Mouse (Mus musculus) heart, embryonic 10.5 days (tissue): Measurements from ENCODE around the gene Xpo6. TPM values are rescaled to one million over a fixed set of nuclear protein-coding genes. Genes with fewer than 3 reads are reported as not detected.

Experiments used
- DNase-seq: peaks from one replicate; pipeline ENCODE4 v3.0.0-alpha.2; 2017; ENCODE audit warnings: low spot score
- H3K27ac ChIP-seq: fragments of 300-500 bp; sonication (generic); 2 replicates; pipeline ENCODE4 v1.5.1; 2016; ENCODE audit warnings: mild to moderate bottlenecking
- H3K27me3 ChIP-seq: fragments of 300-500 bp; sonication (generic); 2 replicates; pipeline ENCODE4 v1.6.1; 2016; ENCODE audit warnings: mild to moderate bottlenecking; ENCODE audit not compliant: poor library complexity, insufficient read depth, severe bottlenecking
- H3K36me3 ChIP-seq: fragments of 300-500 bp; sonication (generic); 2 replicates; pipeline ENCODE4 v1.6.1; 2016; ENCODE audit warnings: mild to moderate bottlenecking, moderate library complexity
- H3K4me1 ChIP-seq: fragments of 300-500 bp; sonication (generic); 2 replicates; pipeline ENCODE4 v1.6.1; 2016; ENCODE audit warnings: mild to moderate bottlenecking
- H3K4me3 ChIP-seq: fragments of 300-500 bp; sonication (generic); 2 replicates; pipeline ENCODE4 v1.5.1; 2016; ENCODE audit warnings: mild to moderate bottlenecking, moderate library complexity
- H3K9me3 ChIP-seq: fragments of 300-500 bp; sonication (generic); 2 replicates; pipeline ENCODE4 v1.6.1; 2016; ENCODE audit warnings: mild to moderate bottlenecking, moderate library complexity
- WGBS: fragments of 180-500 bp; shearing (Covaris S2); methylation state at CpG from one replicate; pipeline ENCODE4 v1.1.7; 2016; 5-methylcytosine and 5-hydroxymethylcytosine counted together
- polyA plus RNA-seq: library from polyadenylated mRNA; unstranded; fragments of >200 nt; fragmentation: Nextera tagmentation; extraction: Ambion mirVana; gene quantifications from 2 replicates; pipeline ENCODE4 v1.2.1, GENCODE M21; 2016

Gene Xpo6
- polyA plus RNA-seq, 1 experiment from 2014 or later: 57.5 TPM

- Histone ChIP-seq H3K4me3 (no peak overlapping the region), H3K9me3 (no peaks in the 10 kb centered on the region), H3K27me3 (no peaks in the 10 kb centered on the region), H3K36me3 (peaks cover 89% of the 10 kb centered on the region), H3K4me1 (peaks cover 12% of the 10 kb centered on the region), H3K27ac (no peak overlapping the region)
- 93% methylated on average over 11 of the region's 11 CpGs for WGBS
- DNase-seq: no peak
Measured at GRCm38 (mm10) chr7:126100440-126100839, 99.9 kb downstream of the Xpo6 start.

GRCm38 (mm10) chr7:126099835-126100234 lies 100.5 kb downstream of the Xpo6 start:
- Histone ChIP-seq H3K4me3 (no peak overlapping the region), H3K9me3 (no peaks in the 10 kb centered on the region), H3K27me3 (no peaks in the 10 kb centered on the region), H3K4me1 (peaks cover 12% of the 10 kb centered on the region), H3K36me3 (peaks cover 83% of the 10 kb centered on the region), H3K27ac (no peak overlapping the region)
- 87% methylated on average over 2 of the region's 2 CpGs for WGBS
- no peak for DNase-seq

GRCm38 (mm10) chr7:126099163-126099775 lies 101.0 kb downstream of the Xpo6 start:
- Histone ChIP-seq H3K27ac (no peak overlapping the region), H3K9me3 (no peaks in the 10 kb centered on the region), H3K4me3 (no peak overlapping the region), H3K4me1 (peaks cover 12% of the 10 kb centered on the region), H3K36me3 (peaks cover 78% of the 10 kb centered on the region), H3K27me3 (no peaks in the 10 kb centered on the region)
- no peak for DNase-seq
- 96% methylated on average over 7 of the region's 7 CpGs for WGBS

- peaks cover 61% of the 10 kb centered on the region for H3K36me3 ChIP-seq
- H3K27me3 ChIP-seq: no peaks in the 10 kb centered on the region
- DNase-seq: no peak
- 77% methylated on average over 7 of the region's 9 CpGs for WGBS
- H3K9me3 ChIP-seq: no peaks in the 10 kb centered on the region
- no peak overlapping the region for H3K27ac ChIP-seq
- no peak overlapping the region for H3K4me3 ChIP-seq
- H3K4me1 ChIP-seq: peaks cover 12% of the 10 kb centered on the region
Measured at GRCm38 (mm10) chr7:126097219-126097915, 102.9 kb downstream of the Xpo6 start.

- Histone ChIP-seq H3K36me3 (peaks cover 53% of the 10 kb centered on the region), H3K27me3 (no peaks in the 10 kb centered on the region), H3K27ac (no peak overlapping the region), H3K9me3 (no peaks in the 10 kb centered on the region), H3K4me1 (peaks cover 12% of the 10 kb centered on the region), H3K4me3 (no peak overlapping the region)
- WGBS: 43% methylated on average over 5 of the region's 5 CpGs
- no peak for DNase-seq
Measured at GRCm38 (mm10) chr7:126096596-126096995, 103.7 kb downstream of the Xpo6 start.

- H3K9me3 ChIP-seq: no peaks in the 10 kb centered on the region
- H3K4me1 ChIP-seq: peaks cover 12% of the 10 kb centered on the region
- no peak overlapping the region for H3K27ac ChIP-seq
- H3K36me3 ChIP-seq: peaks cover 35% of the 10 kb centered on the region
- 87% methylated on average over 5 of the region's 5 CpGs for WGBS
- H3K4me3 ChIP-seq: no peak overlapping the region
- no peaks in the 10 kb centered on the region for H3K27me3 ChIP-seq
- DNase-seq: no peak
Measured at GRCm38 (mm10) chr7:126094738-126095137, 105.6 kb downstream of the Xpo6 start.

GRCm38 (mm10) chr7:126093162-126093561 lies 107.1 kb downstream of the Xpo6 start:
- Histone ChIP-seq H3K36me3 (peaks cover 21% of the 10 kb centered on the region), H3K4me1 (peaks cover 12% of the 10 kb centered on the region), H3K27me3 (no peaks in the 10 kb centered on the region), H3K4me3 (no peak overlapping the region), H3K27ac (no peak overlapping the region), H3K9me3 (no peaks in the 10 kb centered on the region)
- DNase-seq: no peak
- 34% methylated on average over 3 of the region's 3 CpGs for WGBS

GRCm38 (mm10) chr7:126089782-126090181 lies 110.5 kb downstream of the Xpo6 start:
- no peaks in the 10 kb centered on the region for H3K9me3 ChIP-seq
- no peak for DNase-seq
- peaks cover 20% of the 10 kb centered on the region for H3K4me1 ChIP-seq
- no peak overlapping the region for H3K4me3 ChIP-seq
- peaks cover 12% of the 10 kb centered on the region for H3K27me3 ChIP-seq
- no peaks in the 10 kb centered on the region for H3K36me3 ChIP-seq
- 15% methylated on average over 6 of the region's 6 CpGs for WGBS
- no peak overlapping the region for H3K27ac ChIP-seq

- DNase-seq: no peak
- Histone ChIP-seq H3K27ac (no peak overlapping the region), H3K4me1 (peaks cover 30% of the 10 kb centered on the region), H3K4me3 (no peak overlapping the region), H3K9me3 (no peaks in the 10 kb centered on the region), H3K36me3 (no peaks in the 10 kb centered on the region), H3K27me3 (peaks cover 28% of the 10 kb centered on the region)
- WGBS: 17% methylated on average over 6 of the region's 6 CpGs
Measured at GRCm38 (mm10) chr7:126088155-126088554, 112.1 kb downstream of the Xpo6 start.

GRCm38 (mm10) chr7:126087602-126088001 lies 112.7 kb downstream of the Xpo6 start:
- H3K4me3 ChIP-seq: no peak overlapping the region
- H3K27ac ChIP-seq: no peak overlapping the region
- 67% methylated on average over 10 of the region's 10 CpGs for WGBS
- no peaks in the 10 kb centered on the region for H3K36me3 ChIP-seq
- DNase-seq: no peak
- H3K4me1 ChIP-seq: peaks cover 34% of the 10 kb centered on the region
- peaks cover 34% of the 10 kb centered on the region for H3K27me3 ChIP-seq
- no peaks in the 10 kb centered on the region for H3K9me3 ChIP-seq

GRCm38 (mm10) chr7:126086321-126086741 lies 114.0 kb downstream of the Xpo6 start:
- peaks cover 47% of the 10 kb centered on the region for H3K4me1 ChIP-seq
- H3K36me3 ChIP-seq: no peaks in the 10 kb centered on the region
- no peak for DNase-seq
- no peaks in the 10 kb centered on the region for H3K9me3 ChIP-seq
- peaks cover 47% of the 10 kb centered on the region for H3K27me3 ChIP-seq
- 29% methylated on average over 6 of the region's 6 CpGs for WGBS
- H3K27ac ChIP-seq: no peak overlapping the region
- H3K4me3 ChIP-seq: no peak overlapping the region

- WGBS: 85% methylated on average over 9 of the region's 9 CpGs
- H3K27me3 ChIP-seq: peaks cover 58% of the 10 kb centered on the region
- no peak overlapping the region for H3K4me3 ChIP-seq
- H3K27ac ChIP-seq: no peak overlapping the region
- H3K36me3 ChIP-seq: no peaks in the 10 kb centered on the region
- H3K4me1 ChIP-seq: peaks cover 55% of the 10 kb centered on the region
- no peak for DNase-seq
- no peaks in the 10 kb centered on the region for H3K9me3 ChIP-seq
Measured at GRCm38 (mm10) chr7:126085154-126085553, 115.1 kb downstream of the Xpo6 start.

GRCm38 (mm10) chr7:126083980-126084348 lies 116.3 kb downstream of the Xpo6 start:
- no peaks in the 10 kb centered on the region for H3K9me3 ChIP-seq
- peaks cover 70% of the 10 kb centered on the region for H3K27me3 ChIP-seq
- H3K27ac ChIP-seq: no peak overlapping the region
- H3K4me1 ChIP-seq: peaks cover 55% of the 10 kb centered on the region
- no peak for DNase-seq
- 14% methylated on average over 4 of the region's 4 CpGs for WGBS
- no peak overlapping the region for H3K4me3 ChIP-seq
- no peaks in the 10 kb centered on the region for H3K36me3 ChIP-seq
